Mouse (Mus musculus) midbrain, embryonic 16.5 days (tissue): ENCODE results near the gene Luzp1. TPM values are rescaled to one million over a fixed set of nuclear protein-coding genes. Genes with fewer than 3 reads are reported as not detected.

Source experiments
- ATAC-seq: fragments of 200-750 bp; cut with Nextera tagmentation; 2 replicates; pipeline ENCODE4 v1.8.0; 2017; ENCODE audit warnings: moderate TSS enrichment
- H3K27ac ChIP-seq: fragments of 300-500 bp; sonication (generic); 2 replicates; pipeline ENCODE4 v1.5.1; 2014; ENCODE audit warnings: mild to moderate bottlenecking, low read length, mixed read lengths
- H3K27me3 ChIP-seq: fragments of 300-500 bp; sonication (generic); 2 replicates; pipeline ENCODE4 v1.6.1; 2014; ENCODE audit warnings: low read depth, low read length, mixed read lengths; ENCODE audit not compliant: control insufficient read depth, insufficient read depth
- H3K36me3 ChIP-seq: fragments of 300-500 bp; sonication (generic); 2 replicates; pipeline ENCODE4 v1.6.1; 2014; ENCODE audit warnings: mild to moderate bottlenecking, low read length, moderate library complexity, mixed read lengths; ENCODE audit not compliant: control insufficient read depth, insufficient read depth
- H3K4me1 ChIP-seq: fragments of 300-500 bp; sonication (generic); 2 replicates; pipeline ENCODE4 v1.6.1; 2014; ENCODE audit warnings: mild to moderate bottlenecking, low read length, mixed read lengths; ENCODE audit not compliant: control insufficient read depth, insufficient read depth
- H3K4me2 ChIP-seq: fragments of 300-500 bp; sonication (generic); 2 replicates; pipeline ENCODE4 v1.6.1; 2014; ENCODE audit warnings: mild to moderate bottlenecking, low read length, mixed read lengths
- H3K4me3 ChIP-seq: fragments of 300-500 bp; sonication (generic); 2 replicates; pipeline ENCODE4 v1.5.1; 2014; ENCODE audit warnings: low read depth, mild to moderate bottlenecking, low read length, moderate library complexity, mixed read lengths
- H3K9ac ChIP-seq: fragments of 300-500 bp; sonication (generic); 2 replicates; pipeline ENCODE4 v1.6.1; 2014; ENCODE audit warnings: low read depth, low read length, mixed read lengths
- H3K9me3 ChIP-seq: fragments of 300-500 bp; sonication (generic); replicated peaks from 2 replicates; pipeline ENCODE4 v1.6.1; 2014; ENCODE audit warnings: mild to moderate bottlenecking, low read length, mixed read lengths; ENCODE audit not compliant: control insufficient read depth, poor library complexity, severe bottlenecking
- WGBS: fragments of 180-500 bp; shearing (Covaris S2); extraction: QIAGEN DNeasy Blood & Tissue Kit; methylation state at CpG from one replicate; pipeline ENCODE4 v1.1.7; 2014; 5-methylcytosine and 5-hydroxymethylcytosine counted together
- polyA plus RNA-seq: library from polyadenylated mRNA; unstranded; fragments of >200 nt; fragmentation: Nextera tagmentation; extraction: Ambion mirVana; gene quantifications from 2 replicates; pipeline ENCODE4 v1.2.1, GENCODE M21; 2015

Gene Luzp1
- polyA plus RNA-seq, 1 experiment from 2014 or later: 40.8 TPM

DNA sequence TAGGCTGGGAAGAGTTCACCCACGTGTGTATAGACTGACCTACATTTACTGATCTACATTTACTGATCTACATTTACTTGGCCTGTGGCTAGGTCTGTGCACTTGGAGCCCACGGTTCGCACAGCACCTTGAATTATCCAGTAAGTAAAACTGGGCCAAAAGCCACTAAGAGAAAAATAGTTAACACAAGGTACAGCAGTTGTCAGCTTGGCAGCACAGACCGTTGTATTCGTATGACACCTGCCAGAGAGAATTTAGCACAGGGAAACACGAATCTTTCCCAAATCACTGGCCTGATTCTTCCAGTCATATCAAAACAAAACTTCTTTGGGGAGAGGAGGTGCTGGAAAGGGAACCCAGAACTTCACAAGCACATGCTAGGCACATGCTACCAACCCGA is 11.3 kb upstream of the Luzp1 start:
- Histone ChIP-seq H3K9me3 (no peaks in the 10 kb centered on the region), H3K9ac (no peak overlapping the region), H3K36me3 (no peaks in the 10 kb centered on the region), H3K27me3 (no peaks in the 10 kb centered on the region; the same call in 1 of the 2 replicates), H3K4me2 (no peak overlapping the region), H3K4me3 (no peak overlapping the region), H3K4me1 (peaks cover 4% of the 10 kb centered on the region), H3K27ac (no peak overlapping the region)
- 82% methylated on average over 7 of the region's 7 CpGs for WGBS
- no peak for ATAC-seq

DNA sequence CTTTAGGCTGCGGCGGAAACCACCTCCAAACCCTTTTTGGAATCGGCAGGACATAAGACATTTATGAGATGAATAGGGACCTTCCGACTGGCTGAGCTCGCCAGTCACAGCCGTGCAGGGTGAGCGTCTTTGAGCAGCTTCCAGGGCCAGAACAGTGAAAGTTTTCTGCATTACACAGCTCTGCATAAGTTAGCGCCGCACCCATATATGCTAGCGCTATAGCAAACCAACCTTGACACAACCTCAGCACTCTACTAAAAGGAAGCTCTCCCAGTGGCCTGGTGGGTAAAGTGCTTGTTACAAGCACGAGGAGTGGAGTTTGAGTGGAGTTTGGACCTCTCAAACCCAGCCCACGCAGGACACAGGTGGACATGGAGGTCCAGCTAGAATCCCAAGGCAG is 10.4 kb upstream of the Luzp1 start:
- peaks cover 4% of the 10 kb centered on the region; the same call in 1 of the 2 replicates for H3K27me3 ChIP-seq
- H3K9me3 ChIP-seq: no peaks in the 10 kb centered on the region
- 75% methylated on average over 12 of the region's 12 CpGs for WGBS
- H3K9ac ChIP-seq: no peak overlapping the region
- no peak for ATAC-seq
- H3K4me3 ChIP-seq: no peak overlapping the region
- H3K36me3 ChIP-seq: no peaks in the 10 kb centered on the region
- H3K4me1 ChIP-seq: peaks cover 4% of the 10 kb centered on the region
- H3K27ac ChIP-seq: no peak overlapping the region
- no peak overlapping the region for H3K4me2 ChIP-seq

DNA sequence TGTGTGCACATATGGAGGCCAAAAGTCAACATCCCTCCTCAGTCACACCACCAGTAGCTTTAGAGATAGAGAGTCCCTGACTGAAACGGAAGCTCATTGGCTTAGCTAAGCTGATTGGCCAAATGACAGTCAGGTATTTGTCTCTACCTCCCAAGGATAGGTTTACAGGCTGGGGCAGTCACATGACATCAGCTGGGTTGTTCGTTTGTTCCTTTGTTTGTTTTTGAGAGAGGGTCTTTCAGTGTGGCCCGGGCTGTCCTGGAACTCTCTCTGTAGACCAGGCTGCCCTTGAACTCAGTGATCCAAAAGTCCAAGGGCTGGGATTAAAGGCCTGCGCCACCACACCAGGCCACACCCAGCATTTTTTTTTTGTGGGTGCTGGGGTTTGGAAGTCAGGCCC is 8.4 kb upstream of the Luzp1 start:
- Histone ChIP-seq H3K9me3 (no peaks in the 10 kb centered on the region), H3K27ac (no peak overlapping the region), H3K36me3 (no peaks in the 10 kb centered on the region), H3K4me2 (no peak overlapping the region), H3K27me3 (peaks cover 11% of the 10 kb centered on the region), H3K4me3 (no peak overlapping the region), H3K4me1 (peaks cover 4% of the 10 kb centered on the region), H3K9ac (no peak overlapping the region)
- WGBS: 35% methylated on average over 4 of the region's 4 CpGs
- ATAC-seq: no peak

DNA sequence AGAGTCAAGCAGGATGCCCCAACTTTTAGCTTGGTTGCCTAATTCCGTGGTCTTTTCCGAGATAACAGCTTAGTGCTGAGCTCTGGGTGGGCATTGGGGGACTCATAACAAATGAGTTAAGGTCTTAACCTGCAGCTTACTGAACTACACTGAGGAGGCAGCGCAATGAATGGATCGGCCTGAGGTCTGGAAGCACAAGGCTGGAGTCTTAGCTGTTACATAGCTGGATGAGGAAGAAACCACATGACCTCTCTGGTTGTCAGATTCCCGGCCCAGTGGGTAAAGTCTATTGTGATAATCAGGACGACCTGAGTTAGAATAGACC is 7.8 kb upstream of the Luzp1 start:
- 10% methylated on average over 6 of the region's 6 CpGs for WGBS
- peak; percentile 19; the same call in 1 of the 2 replicates for ATAC-seq
- no peaks in the 10 kb centered on the region for H3K9me3 ChIP-seq
- H3K27me3 ChIP-seq: peaks cover 11% of the 10 kb centered on the region
- H3K27ac ChIP-seq: no peak overlapping the region
- H3K36me3 ChIP-seq: no peaks in the 10 kb centered on the region
- peak overlapping the region; percentile 83; the same call in 1 of the 2 replicates for H3K9ac ChIP-seq
- H3K4me3 ChIP-seq: peak overlapping the region; percentile 71
- peaks cover 4% of the 10 kb centered on the region for H3K4me1 ChIP-seq
- H3K4me2 ChIP-seq: peak overlapping the region; percentile 95

DNA sequence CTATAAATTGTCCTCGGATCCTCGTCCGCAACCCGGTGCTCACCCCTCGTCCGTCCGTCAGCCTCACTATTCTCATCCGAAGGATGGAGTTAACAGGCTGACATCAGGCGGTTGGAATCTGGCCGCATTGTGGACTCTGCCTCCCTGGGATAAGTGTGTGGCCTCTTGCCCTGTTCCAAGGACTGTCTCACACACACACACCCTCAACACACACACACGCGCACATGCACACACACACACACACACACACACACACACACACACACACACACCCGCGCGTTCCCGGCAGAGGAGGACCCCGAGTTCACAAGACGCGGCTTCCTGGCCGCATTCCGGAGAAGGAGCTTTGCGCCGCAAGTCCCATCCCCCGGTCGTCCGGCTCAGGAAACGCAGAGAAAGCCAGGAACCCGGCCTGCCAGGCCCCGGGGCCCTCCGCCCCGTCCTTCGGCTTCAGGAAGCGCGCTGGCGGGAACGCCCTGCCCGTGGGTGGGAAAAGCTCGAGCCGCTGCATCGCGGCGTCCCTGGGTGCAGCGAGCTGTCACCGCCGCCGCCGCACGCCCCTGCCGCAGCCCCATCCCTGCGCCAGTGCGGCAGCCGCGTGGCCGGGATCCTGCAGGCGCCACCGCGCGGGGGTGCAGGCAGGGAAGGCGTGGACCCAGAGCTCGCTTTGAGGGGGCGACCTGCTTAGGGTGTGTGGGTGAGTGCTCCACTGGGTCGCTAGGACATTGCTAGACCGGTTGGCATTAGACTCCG is 7.3 kb upstream of the Luzp1 start, which contains the start of gene 6030445D17Rik:
Gene 6030445D17Rik (plus strand): TSS at position 165 of the 753 bp plus-strand sequence.
- WGBS: 1% methylated on average over 63 of the region's 64 CpGs
- H3K9ac ChIP-seq: peak within 1 kb of the TSS; percentile 83
- peak; percentile 75 for ATAC-seq
- H3K4me1 ChIP-seq: peaks cover 4% of the 10 kb centered on the region
- H3K27me3 ChIP-seq: peaks cover 11% of the 10 kb centered on the region
- H3K9me3 ChIP-seq: no peaks in the 10 kb centered on the region
- H3K27ac ChIP-seq: peak within 1 kb of the TSS; percentile 48
- peak within 1 kb of the TSS; percentile 71 for H3K4me3 ChIP-seq
- peak within 1 kb of the TSS; percentile 95 for H3K4me2 ChIP-seq
- no peaks in the 10 kb centered on the region for H3K36me3 ChIP-seq

DNA sequence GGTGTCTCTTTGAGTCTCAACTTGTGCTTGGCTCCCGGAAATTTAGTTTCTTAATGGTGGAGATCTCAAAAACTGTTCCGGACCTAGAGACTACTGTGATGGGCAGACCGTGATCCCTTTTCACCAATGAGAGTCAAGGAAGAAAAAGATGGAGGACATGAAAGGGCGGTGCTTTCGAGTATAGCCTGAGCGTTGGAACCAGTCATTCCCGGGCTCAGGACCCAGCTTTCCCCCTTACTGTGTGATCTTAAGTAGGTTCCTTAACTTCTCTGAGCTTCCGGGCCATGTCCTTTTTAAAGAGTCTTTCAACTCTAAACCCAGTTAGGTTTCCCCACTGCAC is 6.8 kb upstream of the Luzp1 start:
- ATAC-seq: peak; percentile 82
- 2% methylated on average over 8 of the region's 8 CpGs for WGBS

DNA sequence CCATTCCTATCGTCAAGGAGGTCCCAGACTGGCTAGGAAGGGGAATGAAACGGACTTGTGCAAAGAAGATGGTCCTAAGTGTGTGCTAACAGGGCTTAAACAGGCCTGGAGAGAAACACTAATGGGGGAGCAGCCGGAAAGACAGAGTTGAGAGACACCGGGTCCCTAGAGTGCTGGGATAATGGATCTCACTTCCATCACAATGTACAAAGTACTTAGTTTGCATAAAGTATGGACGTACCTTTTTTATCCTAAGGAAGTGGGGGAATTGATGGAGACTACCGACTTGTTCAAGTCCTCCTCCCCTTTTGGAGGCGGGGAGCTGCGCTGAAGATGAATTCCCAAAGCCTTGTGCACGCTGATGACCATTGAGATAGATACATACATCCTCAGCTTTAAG is 6.1 kb upstream of the Luzp1 start:
- no peak overlapping the region for H3K27ac ChIP-seq
- H3K9me3 ChIP-seq: no peaks in the 10 kb centered on the region
- ATAC-seq: no peak
- H3K36me3 ChIP-seq: no peaks in the 10 kb centered on the region
- 13% methylated on average over 9 of the region's 9 CpGs for WGBS
- peaks cover 4% of the 10 kb centered on the region for H3K4me1 ChIP-seq
- no peak overlapping the region for H3K9ac ChIP-seq
- peaks cover 11% of the 10 kb centered on the region for H3K27me3 ChIP-seq
- H3K4me3 ChIP-seq: no peak overlapping the region; the same call in 1 of the 2 replicates
- peak overlapping the region; percentile 95 for H3K4me2 ChIP-seq

More for the DNA sequence above, 6.8 kb upstream of the Luzp1 start:
- peak overlapping the region; percentile 83 for H3K9ac ChIP-seq
- peaks cover 4% of the 10 kb centered on the region for H3K4me1 ChIP-seq
- H3K4me3 ChIP-seq: peak overlapping the region; percentile 71
- H3K9me3 ChIP-seq: no peaks in the 10 kb centered on the region
- peak overlapping the region; percentile 95 for H3K4me2 ChIP-seq
- H3K27me3 ChIP-seq: peaks cover 11% of the 10 kb centered on the region
- H3K27ac ChIP-seq: peak overlapping the region; percentile 48; the same call in 1 of the 2 replicates
- H3K36me3 ChIP-seq: no peaks in the 10 kb centered on the region

DNA sequence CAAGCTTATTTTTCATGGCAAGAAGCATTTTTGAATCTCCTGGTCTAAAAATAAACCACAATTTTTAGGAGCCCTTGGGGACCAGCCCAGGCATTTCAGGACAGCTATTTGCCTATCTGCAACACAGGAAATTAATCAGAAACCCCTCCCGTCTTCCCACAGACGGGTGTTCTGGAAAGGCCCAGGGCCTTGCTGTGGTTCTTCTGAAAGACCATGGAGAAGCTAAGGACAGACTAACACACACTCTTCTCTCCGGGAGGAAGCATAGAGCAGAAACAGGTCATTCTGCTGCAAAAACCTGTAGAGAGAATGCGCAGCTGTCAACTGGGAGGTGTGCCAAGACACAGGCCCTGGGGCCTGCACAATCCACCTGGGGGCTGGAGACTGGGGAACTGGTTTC is 3.3 kb upstream of the Luzp1 start:
- Histone ChIP-seq H3K9ac (no peak overlapping the region), H3K27me3 (peaks cover 11% of the 10 kb centered on the region), H3K4me3 (no peak overlapping the region), H3K4me1 (peaks cover 8% of the 10 kb centered on the region), H3K27ac (no peak overlapping the region), H3K36me3 (no peaks in the 10 kb centered on the region), H3K9me3 (no peaks in the 10 kb centered on the region), H3K4me2 (no peak overlapping the region)
- 75% methylated on average over 4 of the region's 4 CpGs for WGBS
- no peak for ATAC-seq

DNA sequence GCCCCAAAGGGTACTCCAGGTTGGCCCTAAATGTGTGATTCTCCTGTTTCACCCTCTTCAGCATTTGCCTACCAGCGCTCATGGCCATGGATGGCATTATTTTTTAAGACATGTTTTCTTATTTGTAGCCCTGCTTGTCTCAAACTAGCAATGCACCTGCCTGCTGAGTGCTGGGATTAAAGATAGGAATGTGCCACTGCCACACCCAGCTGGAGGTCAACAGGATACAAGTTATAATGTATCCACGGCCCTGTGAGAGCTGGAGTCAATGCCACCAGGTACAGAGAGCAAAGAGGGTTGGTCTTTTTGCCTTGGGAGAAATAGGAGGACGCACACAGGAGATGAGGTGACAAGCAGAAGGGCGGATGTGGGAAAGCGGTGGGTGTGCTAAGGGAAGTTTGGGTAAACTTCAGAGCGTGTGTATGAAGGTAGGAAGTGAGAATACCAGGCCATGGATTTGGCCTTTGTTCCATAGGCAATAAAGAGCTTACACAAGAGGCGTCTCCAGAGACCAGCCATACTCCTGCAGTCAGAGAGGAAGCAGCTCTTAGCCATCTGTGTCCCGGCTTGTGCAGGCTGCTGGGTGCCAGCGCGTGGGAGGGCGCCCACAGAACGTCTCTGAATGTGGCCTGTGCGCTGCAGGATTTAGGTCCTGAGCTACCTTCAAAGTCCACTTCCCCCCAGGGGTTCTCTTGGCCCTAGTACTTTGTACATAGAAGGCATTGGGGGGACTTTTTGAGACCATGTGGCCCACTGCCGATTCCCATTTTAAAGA is 821 bp upstream of the Luzp1 start:
- no peaks in the 10 kb centered on the region for H3K36me3 ChIP-seq
- peaks cover 12% of the 10 kb centered on the region for H3K4me1 ChIP-seq
- peaks cover 11% of the 10 kb centered on the region for H3K27me3 ChIP-seq
- H3K27ac ChIP-seq: no peak overlapping the region
- no peaks in the 10 kb centered on the region for H3K9me3 ChIP-seq
- no peak overlapping the region for H3K9ac ChIP-seq
- H3K4me2 ChIP-seq: no peak overlapping the region; the same call in 1 of the 2 replicates
- WGBS: 75% methylated on average over 14 of the region's 14 CpGs
- peak; percentile 23; the same call in 1 of the 2 replicates for ATAC-seq
- H3K4me3 ChIP-seq: no peak overlapping the region
